Comparison of ENCODE assay signal across 14 mouse cellular contexts in genomic region chr4:104948886-104949285, GRCm38 (mm10). TPM values are rescaled to one million over a fixed set of nuclear protein-coding genes. Genes with fewer than 3 reads are reported as not detected.
DNase-seq lines count a peak whose midpoint lies in the region; ATAC-seq and TF ChIP-seq lines count a peak whose summit lies in the region.
"Had no signal": no experiment of that assay in that cellular context is flagged by ENCODE, and none has a peak within 500 bp of the region (broad histone marks: within the 10 kb centered on the region; RNA-seq: fewer than 3 reads in every experiment).

No protein-coding gene starts in this region.

- H3K9ac ChIP-seq in hindbrain, postnatal 0 days (replicated peaks; ENCODE audit: low read length), result no peak overlapping the region
- H3K9ac ChIP-seq: embryonic facial prominence, embryonic 12.5 days; intestine, embryonic 15.5 days; liver, embryonic 15.5 days had no signal

- no peaks in the 10 kb centered on the region for H3K27me3 ChIP-seq in small intestine, adult 2 months (ENCODE audit: control insufficient read depth, insufficient read depth, low read length)
- H3K27me3 ChIP-seq in hindbrain, postnatal 0 days (ENCODE audit: insufficient read depth, low read length), result no peaks in the 10 kb centered on the region
- H3K27me3 ChIP-seq: embryonic facial prominence, embryonic 12.5 days; intestine, embryonic 15.5 days; liver, embryonic 15.5 days had no signal

- DNase-seq in gastrocnemius, adult 18-20 months (ENCODE audit: low spot score), result peak; percentile 21
- DNase-seq in gastrocnemius, postnatal 10 days, result no peak
- peak; percentile 23 for DNase-seq in testis, postnatal 14 days (ENCODE audit: low spot score)
- no peak for DNase-seq in testis, postnatal 10 days (ENCODE audit: low spot score)
- peak; percentile 83 for DNase-seq in large intestine, adult 2 months (ENCODE audit: low read depth, low spot score)
- no peak for DNase-seq in frontal cortex, postnatal 14 days (ENCODE audit: low spot score in 2 of 2)
- no peak for DNase-seq in hindbrain, postnatal 0 days (ENCODE audit: low spot score)
- DNase-seq: cerebellum, adult 8-10 months; spleen, adult 18-20 months; thymus, adult 2 months had no signal

- H3K27ac ChIP-seq in small intestine, adult 2 months (ENCODE audit: insufficient read depth, low read depth, low read length), result peak overlapping the region; percentile 44
- no peak overlapping the region for H3K27ac ChIP-seq in hindbrain, postnatal 0 days
- H3K27ac ChIP-seq: embryonic facial prominence, embryonic 12.5 days; intestine, embryonic 15.5 days; liver, embryonic 15.5 days had no signal

- no peaks in the 10 kb centered on the region for H3K36me3 ChIP-seq in small intestine, adult 2 months (ENCODE audit: control insufficient read depth, insufficient read depth, low read length)
- no peaks in the 10 kb centered on the region for H3K36me3 ChIP-seq in hindbrain, postnatal 0 days (ENCODE audit: insufficient read depth, low read length)
- H3K36me3 ChIP-seq: embryonic facial prominence, embryonic 12.5 days; intestine, embryonic 15.5 days; liver, embryonic 15.5 days had no signal

- H3K4me3 ChIP-seq in small intestine, adult 2 months (ENCODE audit: low read depth, low read length), result no peak overlapping the region
- H3K4me3 ChIP-seq in hindbrain, postnatal 0 days (ENCODE audit: low read length), result no peak overlapping the region
- H3K4me3 ChIP-seq: embryonic facial prominence, embryonic 12.5 days; intestine, embryonic 15.5 days; liver, embryonic 15.5 days had no signal

- ATAC-seq in hindbrain, postnatal 0 days, result no peak
- ATAC-seq: intestine, embryonic 15.5 days had no signal

- peaks cover 7% of the 10 kb centered on the region; the same call in 1 of the 2 replicates for H3K4me1 ChIP-seq in small intestine, adult 2 months (ENCODE audit: control insufficient read depth, insufficient read depth, insufficient read length, low read length)
- H3K4me1 ChIP-seq in hindbrain, postnatal 0 days (ENCODE audit: insufficient read depth, low read length), result no peaks in the 10 kb centered on the region
- H3K4me1 ChIP-seq: embryonic facial prominence, embryonic 12.5 days; intestine, embryonic 15.5 days; liver, embryonic 15.5 days had no signal

- H3K4me2 ChIP-seq in hindbrain, postnatal 0 days (ENCODE audit: low read depth, low read length), result no peak overlapping the region
- H3K4me2 ChIP-seq: embryonic facial prominence, embryonic 12.5 days; intestine, embryonic 15.5 days; liver, embryonic 15.5 days had no signal

- WGBS in large intestine, adult 2 months, result 20% methylated on average over 4 of the region's 4 CpGs
- 13% methylated on average over 4 of the region's 4 CpGs for WGBS in small intestine, adult 2 months
- WGBS in hindbrain, postnatal 0 days, result 51% methylated on average over 4 of the region's 4 CpGs

- no peaks in the 10 kb centered on the region for H3K9me3 ChIP-seq in hindbrain, postnatal 0 days (ENCODE audit: low read length)
- H3K9me3 ChIP-seq: embryonic facial prominence, embryonic 12.5 days; intestine, embryonic 15.5 days; liver, embryonic 15.5 days had no signal

- TF ChIP-seq POLR2A in small intestine, adult 2 months (IDR thresholded peaks at IDR 0.05; ENCODE audit: low read depth, low read length), result no peak

- TF ChIP-seq CTCF in small intestine, adult 2 months (IDR thresholded peaks at IDR 0.05; ENCODE audit: extremely low read depth, insufficient read length, insufficient replicate concordance, low read depth, low read length), result no peak
- TF ChIP-seq CTCF in hindbrain, postnatal 0 days (IDR thresholded peaks at IDR 0.05; ENCODE audit: low read depth), result no peak

RNA-seq across cellular contexts. Expression of gene Fyb2, which starts 35.6 kb away (rescaled TPM):
- total RNA-seq in gastrocnemius, adult 18-20 months (2021), result under 1 TPM; 0.07 to 0.25 TPM
- under 1 TPM in 1 of 2 experiments, not detected in 1; 0.12 TPM for total RNA-seq in gastrocnemius, postnatal 10 days (2021)
- 1.0 and 1.3 TPM in 2 replicates for polyA plus RNA-seq in large intestine, adult 2 months (2012; rRNA removed)
- polyA plus RNA-seq in small intestine, adult 2 months (2012; rRNA removed), result 0.10 TPM in 1 of 2 replicates, not detected in the other
- 0.05 TPM in 1 of 2 replicates, not detected in the other for total RNA-seq in hindbrain, postnatal 0 days (2014; rRNA removed)
- 0.16 and 0.21 TPM in 2 replicates for polyA plus RNA-seq in hindbrain, postnatal 0 days (2015; fragmentation: Nextera tagmentation; extraction: Ambion mirVana)

Comparison
In these comparisons a context has a peak if more than half of its experiments do, and no peak if none do; other contexts are left out.
1. DNase-seq: peak in gastrocnemius, adult 18-20 months (single experiment), testis, postnatal 14 days (single experiment) and large intestine, adult 2 months (single experiment); none in gastrocnemius, postnatal 10 days (single experiment), testis, postnatal 10 days (single experiment), frontal cortex, postnatal 14 days (0 of 2) and hindbrain, postnatal 0 days (single experiment).